Mouse (Mus musculus) embryonic fibroblast, embryonic 13.5 days (primary cell): ENCODE results near the gene Nek2. TPM values are rescaled to one million over a fixed set of nuclear protein-coding genes. Genes with fewer than 3 reads are reported as not detected.

Experiments
- H3K27ac ChIP-seq: 2 replicates; pipeline ENCODE4 v1.5.1; 2012; ENCODE audit warnings: low read length, control low read depth, inconsistent platforms; ENCODE audit not compliant: insufficient read depth
- H3K4me1 ChIP-seq: 2 replicates; pipeline ENCODE4 v1.6.1; 2011; ENCODE audit warnings: low read length; ENCODE audit not compliant: control insufficient read depth, insufficient read depth
- H3K4me3 ChIP-seq: 2 replicates; pipeline ENCODE4 v1.5.1; 2011; ENCODE audit warnings: mild to moderate bottlenecking, control low read depth, low read length; ENCODE audit not compliant: insufficient read depth
- CTCF ChIP-seq: IDR thresholded peaks from 2 replicates; pipeline ENCODE4 v1.5.1; 2011; ENCODE audit warnings: mild to moderate bottlenecking, control low read depth, low read length, moderate library complexity, borderline replicate concordance; ENCODE audit not compliant: insufficient read depth
- POLR2A ChIP-seq: IDR thresholded peaks from 2 replicates; pipeline ENCODE4 v1.6.1; 2011; ENCODE audit warnings: low read depth, mild to moderate bottlenecking, control low read depth, low read length, moderate library complexity
- polyA plus RNA-seq: library from polyadenylated mRNA; stranded (reverse); fragments of >200 nt; gene quantifications from 2 replicates; pipeline ENCODE4 v1.2.4, GENCODE M21; 2011; ENCODE audit warnings: low read depth; ENCODE audit not compliant: missing spikeins, insufficient read length

Nek2 gene
- polyA plus RNA-seq, 1 experiment = 20.9 TPM

- TF ChIP-seq CTCF = no peak
- TF ChIP-seq POLR2A = no peak
- Histone ChIP-seq H3K4me1 (no peaks in the 10 kb centered on the region), H3K27ac (no peak overlapping the region), H3K4me3 (no peak overlapping the region)
Measured at GRCm38 (mm10) chr1:191833396-191833795, 12.2 kb downstream of the Nek2 start.

GRCm38 (mm10) chr1:191834825-191835224, 13.6 kb downstream of the Nek2 start:
- TF ChIP-seq CTCF = peak; percentile 84
- TF ChIP-seq POLR2A = no peak
- Histone ChIP-seq H3K4me3 (no peak overlapping the region), H3K27ac (no peak overlapping the region), H3K4me1 (no peaks in the 10 kb centered on the region)

DNA sequence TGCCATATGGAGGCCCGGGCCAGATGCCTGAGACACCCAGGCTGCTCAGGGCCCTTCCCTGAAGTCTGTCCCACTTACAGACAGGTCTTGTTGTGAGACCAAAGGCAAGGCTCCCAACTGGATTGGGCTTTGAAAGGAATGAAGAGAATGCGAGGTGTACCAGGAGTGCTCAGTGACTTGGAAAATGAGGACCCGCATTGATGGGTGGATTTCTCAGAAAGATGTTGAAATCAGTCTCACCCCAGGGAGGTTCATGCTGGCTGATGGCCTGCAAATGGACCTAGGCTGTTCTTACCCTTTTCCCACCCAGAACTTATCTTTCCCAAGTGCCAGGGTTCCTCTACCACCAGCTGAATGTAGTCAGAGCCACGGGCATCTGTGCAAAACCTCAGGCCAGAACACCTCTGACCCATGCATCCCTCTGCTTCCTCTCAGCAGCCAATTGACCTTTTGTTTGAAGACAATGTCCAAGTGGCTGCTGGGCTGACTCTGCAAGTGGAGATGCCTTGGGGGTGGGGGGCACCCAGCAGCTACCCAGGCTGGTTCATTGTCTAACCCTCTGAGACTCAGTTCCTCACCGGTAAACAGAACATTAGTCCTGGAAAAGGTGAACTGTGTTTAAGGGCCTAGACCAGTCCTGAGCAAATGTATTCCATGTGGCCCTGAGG, 15.2 kb downstream of the Nek2 start:
- no peak overlapping the region for H3K27ac ChIP-seq
- TF ChIP-seq POLR2A (no peak), CTCF (no peak)
- H3K4me3 ChIP-seq = no peak overlapping the region
- H3K4me1 ChIP-seq = no peaks in the 10 kb centered on the region

GRCm38 (mm10) chr1:191837691-191838090, 16.4 kb downstream of the Nek2 start:
- TF ChIP-seq CTCF (no peak), POLR2A (no peak)
- no peak overlapping the region for H3K27ac ChIP-seq
- no peaks in the 10 kb centered on the region for H3K4me1 ChIP-seq
- H3K4me3 ChIP-seq = no peak overlapping the region

GRCm38 (mm10) chr1:191838994-191839741, 17.9 kb downstream of the Nek2 start:
- TF ChIP-seq POLR2A = no peak
- no peak for TF ChIP-seq CTCF
- H3K27ac ChIP-seq = no peak overlapping the region
- no peaks in the 10 kb centered on the region for H3K4me1 ChIP-seq
- H3K4me3 ChIP-seq = no peak overlapping the region

- Histone ChIP-seq H3K27ac (no peak overlapping the region), H3K4me3 (no peak overlapping the region), H3K4me1 (no peaks in the 10 kb centered on the region)
- no peak for TF ChIP-seq POLR2A
- no peak for TF ChIP-seq CTCF
Measured at GRCm38 (mm10) chr1:191840774-191841565, 19.7 kb downstream of the Nek2 start.

DNA sequence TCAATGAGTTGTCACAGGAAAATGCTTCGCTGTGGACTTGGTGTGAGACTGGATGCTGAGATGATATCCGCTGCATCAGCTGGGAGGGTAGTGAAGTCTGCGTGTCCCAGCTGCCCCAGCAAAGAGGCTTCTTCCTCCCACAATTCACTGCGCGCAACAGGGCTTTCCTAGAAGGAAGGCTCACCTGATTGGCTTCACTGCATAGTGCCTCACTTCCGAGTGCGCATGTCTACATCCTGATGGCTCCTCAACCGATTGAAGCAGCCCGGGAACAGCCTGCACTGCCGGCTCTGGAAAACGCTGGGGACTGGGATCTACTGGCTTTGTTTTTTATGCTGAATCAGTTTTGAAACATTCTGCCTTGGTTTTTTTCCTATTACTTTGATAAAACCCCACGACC, 21.0 kb downstream of the Nek2 start:
- Histone ChIP-seq H3K4me3 (no peak overlapping the region), H3K4me1 (no peaks in the 10 kb centered on the region), H3K27ac (no peak overlapping the region)
- TF ChIP-seq POLR2A (no peak), CTCF (no peak)

GRCm38 (mm10) chr1:191846667-191847066, 25.4 kb downstream of the Nek2 start:
- H3K27ac ChIP-seq = no peak overlapping the region
- TF ChIP-seq CTCF (no peak), POLR2A (no peak)
- H3K4me3 ChIP-seq = no peak overlapping the region
- no peaks in the 10 kb centered on the region for H3K4me1 ChIP-seq

- TF ChIP-seq POLR2A (no peak), CTCF (no peak)
- no peak overlapping the region for H3K4me3 ChIP-seq
- H3K27ac ChIP-seq = no peak overlapping the region
- no peaks in the 10 kb centered on the region for H3K4me1 ChIP-seq
Measured at GRCm38 (mm10) chr1:191849501-191849900, 28.3 kb downstream of the Nek2 start.

GRCm38 (mm10) chr1:191853442-191853841, 32.2 kb downstream of the Nek2 start:
- Histone ChIP-seq H3K27ac (no peak overlapping the region), H3K4me1 (no peaks in the 10 kb centered on the region), H3K4me3 (no peak overlapping the region)
- TF ChIP-seq POLR2A = no peak
- no peak for TF ChIP-seq CTCF
